Mouse (Mus musculus) cerebellum, adult (tissue): ENCODE results near the gene Ube2n.
A peak's percentile ranks its signal among the peaks of the same experiment; 100 is the strongest.
"Not testable (repeated sequence)": the region's sequence is repeated elsewhere in the genome, so short reads cannot be mapped to it uniquely, and the experiment has no call there.

Experiments
- ATAC-seq: cut with Nextera tagmentation; 2 replicates; pipeline ENCODE4 v1.9.2; 2017; ENCODE audit warnings: mild to moderate bottlenecking, moderate library complexity, mixed read lengths; ENCODE audit not compliant: insufficient number of reproducible peaks, low FRiP score, low TSS enrichment

Ube2n gene

DNA sequence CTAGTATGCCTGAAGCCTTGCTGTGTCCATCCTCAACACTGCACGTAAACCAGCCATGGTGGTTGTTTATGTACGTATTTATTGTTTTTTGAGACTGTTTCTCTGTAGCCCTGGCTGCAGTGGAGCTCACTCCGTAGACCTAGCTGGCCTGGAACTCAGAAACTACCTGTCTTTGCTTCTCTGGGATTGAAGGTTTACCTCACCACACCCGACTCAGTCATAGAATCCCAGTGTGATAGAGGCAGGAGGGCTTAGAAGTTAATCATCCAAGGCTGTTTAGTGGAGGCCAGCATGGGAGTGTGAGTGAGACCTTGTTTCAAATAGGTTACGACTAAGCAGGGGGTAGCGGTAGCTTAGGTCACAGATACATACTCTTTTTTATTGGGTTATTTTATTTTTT, 2.7 kb downstream of the Ube2n start:
- no peak for ATAC-seq

DNA sequence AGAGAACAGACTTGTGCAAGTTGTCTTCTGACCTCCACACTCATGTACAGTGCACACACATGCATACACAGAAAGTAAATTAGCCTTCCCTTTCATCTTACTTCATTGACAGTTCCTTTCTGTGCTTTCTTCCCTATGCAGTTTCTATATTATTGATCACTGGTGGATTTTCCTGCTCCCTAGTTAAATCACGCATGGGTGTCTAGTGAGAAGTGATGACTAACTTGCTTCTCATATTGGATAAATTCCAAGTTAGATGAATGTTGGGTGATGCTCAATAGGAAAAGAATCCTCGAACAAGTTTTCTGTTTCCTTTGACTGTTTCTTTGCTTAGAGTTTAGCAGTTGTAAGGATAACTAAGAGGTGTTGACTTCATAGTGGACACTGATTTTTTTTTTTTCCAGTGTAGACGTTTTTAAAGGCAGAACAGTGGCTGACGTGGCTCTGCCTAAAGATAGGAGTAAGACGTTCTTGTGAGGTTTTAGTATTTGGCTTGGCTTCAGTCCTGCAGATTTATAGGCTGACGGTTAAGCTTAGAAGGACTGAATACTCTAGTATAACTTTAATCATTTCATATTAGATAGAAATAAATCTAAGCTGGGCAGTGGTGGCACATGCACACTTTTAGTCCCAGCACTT, 10.2 kb downstream of the Ube2n start:
- no peak for ATAC-seq

- no peak for ATAC-seq
Observed at GRCm38 (mm10) chr10:95525871-95526270, 10.9 kb downstream of the Ube2n start.

DNA sequence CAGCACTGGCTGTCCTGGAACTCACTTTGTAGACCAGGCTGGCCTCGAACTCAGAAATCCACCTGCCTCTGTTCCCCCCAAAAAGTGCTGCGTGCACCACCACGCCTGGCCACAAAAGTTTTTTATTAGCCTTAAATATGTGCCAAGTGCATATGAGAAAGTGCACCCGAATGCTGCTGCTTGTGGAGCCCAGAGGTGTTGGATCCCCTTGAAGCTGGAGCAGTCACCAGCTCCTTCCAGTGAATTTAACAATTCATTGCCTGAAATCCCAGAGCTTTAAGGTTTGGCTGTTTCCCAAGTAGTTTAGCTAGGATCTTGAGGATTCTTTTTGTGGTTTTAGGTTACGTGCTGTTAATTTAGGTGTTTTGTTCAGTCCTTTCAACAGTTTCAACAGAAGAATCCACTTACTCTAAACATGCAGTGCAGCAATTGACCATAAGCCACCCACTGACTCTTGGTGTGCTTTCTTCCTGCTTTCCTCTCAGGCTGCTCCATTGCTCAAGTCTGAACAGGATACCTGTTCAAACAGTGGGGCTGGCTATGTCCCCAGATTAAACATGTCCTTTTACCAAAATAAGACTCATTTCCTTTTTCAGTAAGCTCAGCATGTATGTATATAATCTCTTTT, 11.7 kb downstream of the Ube2n start:
- ATAC-seq, result no peak

GRCm38 (mm10) chr10:95530551-95531121, 15.7 kb downstream of the Ube2n start:
- no peak for ATAC-seq

DNA sequence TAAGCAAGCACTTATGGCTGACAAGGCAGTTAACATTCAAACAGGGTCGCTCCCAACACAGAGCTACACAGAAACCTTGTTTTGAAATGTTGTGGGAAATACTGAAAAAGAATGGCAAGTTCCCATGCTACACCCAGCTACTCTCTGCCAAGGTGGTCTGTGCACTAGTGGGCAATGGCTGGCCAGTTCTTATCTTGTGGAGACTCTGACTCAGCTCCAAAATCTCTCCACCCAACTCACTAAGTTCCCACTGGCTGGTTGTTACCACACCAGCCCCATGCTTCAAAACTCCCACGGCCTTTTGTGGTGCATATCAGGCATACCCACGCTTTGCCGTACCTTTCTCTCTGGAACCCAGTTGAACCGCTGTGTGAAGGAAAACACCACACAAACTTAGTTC, 18.0 kb downstream of the Ube2n start:
- no peak for ATAC-seq

DNA sequence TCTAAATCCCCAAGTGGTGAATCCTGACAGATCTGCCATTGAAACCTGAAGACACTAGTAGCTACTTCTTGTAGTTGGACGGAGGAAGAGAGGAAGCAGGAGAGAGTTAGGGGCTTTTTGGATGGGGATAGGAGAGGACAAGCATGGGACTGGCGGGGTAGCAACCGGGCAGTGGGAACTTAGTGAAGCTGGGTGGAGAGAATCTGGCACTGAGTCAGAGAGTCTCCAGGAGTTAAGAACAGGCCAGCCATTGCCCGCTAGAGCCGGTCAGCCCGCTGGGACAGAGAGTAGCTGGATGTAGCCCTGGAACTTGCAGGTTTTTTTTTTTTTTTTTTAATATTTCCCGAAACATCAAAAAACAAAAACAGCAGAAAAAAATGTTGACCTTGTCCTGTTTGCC, 18.4 kb downstream of the Ube2n start:
- ATAC-seq, result no peak

GRCm38 (mm10) chr10:95535399-95536221, 20.7 kb downstream of the Ube2n start:
- no peak for ATAC-seq

GRCm38 (mm10) chr10:95536222-95536541, 21.2 kb downstream of the Ube2n start:
- ATAC-seq, result no peak

GRCm38 (mm10) chr10:95539260-95539659, 24.3 kb downstream of the Ube2n start:
- no peak for ATAC-seq

- ATAC-seq, result no peak
Observed at GRCm38 (mm10) chr10:95539841-95540240, 24.9 kb downstream of the Ube2n start.

- no peak for ATAC-seq
Observed at GRCm38 (mm10) chr10:95542916-95543315, 28.0 kb downstream of the Ube2n start.

GRCm38 (mm10) chr10:95543377-95543776, 28.4 kb downstream of the Ube2n start:
- ATAC-seq, result no peak

DNA sequence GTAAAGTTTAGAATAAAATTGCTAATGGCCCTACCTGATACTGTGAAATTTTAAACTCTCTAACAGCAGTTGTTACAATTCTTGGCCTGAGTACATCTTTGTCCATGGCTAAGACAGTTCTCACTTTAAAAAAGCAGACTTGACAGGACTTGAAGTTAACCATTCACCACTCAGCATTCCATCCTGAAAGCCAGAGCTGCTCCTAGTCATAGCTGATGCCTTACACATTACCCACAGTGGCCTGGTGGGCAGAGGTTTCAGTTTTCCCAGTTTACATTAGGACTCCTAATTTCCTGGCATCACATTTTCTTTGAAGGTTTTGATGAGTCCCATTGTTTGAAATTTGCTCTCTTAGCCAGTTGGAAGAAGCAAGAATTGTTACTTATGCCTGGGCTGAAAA, 29.1 kb downstream of the Ube2n start:
- ATAC-seq, result no peak

GRCm38 (mm10) chr10:95544651-95545050, 29.7 kb downstream of the Ube2n start:
- ATAC-seq, result no peak

DNA sequence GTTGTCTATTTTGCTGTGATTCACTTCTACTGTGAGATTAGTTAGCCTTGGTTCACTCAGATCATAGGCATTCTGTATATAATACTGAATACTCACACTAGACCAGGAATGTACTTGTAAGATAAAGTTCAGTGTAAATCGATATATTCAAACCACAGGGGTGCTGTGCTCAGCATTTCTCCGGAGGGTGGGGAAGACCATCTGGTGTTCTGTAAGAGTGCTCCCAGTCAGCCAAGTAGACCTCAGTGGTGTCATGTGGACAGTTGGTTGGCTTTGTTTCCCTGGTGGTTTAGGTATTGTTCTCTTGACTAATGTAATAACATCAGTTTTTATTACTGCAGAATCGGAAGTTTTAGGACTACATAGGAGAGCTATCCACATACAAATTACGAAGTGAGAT, 30.1 kb downstream of the Ube2n start:
- ATAC-seq, result peak; percentile 71

DNA sequence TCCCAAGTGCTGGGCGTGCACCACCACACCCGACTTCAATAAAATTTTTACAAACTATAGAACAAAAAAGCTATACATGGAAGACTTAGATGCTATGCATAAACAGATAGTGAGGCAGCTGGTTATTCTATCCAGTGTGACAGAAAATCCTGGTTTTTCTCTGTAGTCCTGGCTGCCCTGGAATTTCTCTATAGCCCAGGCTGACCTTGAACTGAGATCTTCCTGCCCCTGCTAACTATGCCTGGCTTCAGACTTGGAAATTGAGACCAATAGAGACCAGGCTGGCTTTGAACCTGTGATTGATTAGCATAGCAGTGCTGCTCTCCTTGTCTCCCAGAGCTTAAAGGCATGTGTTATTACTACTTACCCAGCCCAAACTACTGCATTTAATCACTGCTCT, 31.2 kb downstream of the Ube2n start:
- no peak for ATAC-seq

DNA sequence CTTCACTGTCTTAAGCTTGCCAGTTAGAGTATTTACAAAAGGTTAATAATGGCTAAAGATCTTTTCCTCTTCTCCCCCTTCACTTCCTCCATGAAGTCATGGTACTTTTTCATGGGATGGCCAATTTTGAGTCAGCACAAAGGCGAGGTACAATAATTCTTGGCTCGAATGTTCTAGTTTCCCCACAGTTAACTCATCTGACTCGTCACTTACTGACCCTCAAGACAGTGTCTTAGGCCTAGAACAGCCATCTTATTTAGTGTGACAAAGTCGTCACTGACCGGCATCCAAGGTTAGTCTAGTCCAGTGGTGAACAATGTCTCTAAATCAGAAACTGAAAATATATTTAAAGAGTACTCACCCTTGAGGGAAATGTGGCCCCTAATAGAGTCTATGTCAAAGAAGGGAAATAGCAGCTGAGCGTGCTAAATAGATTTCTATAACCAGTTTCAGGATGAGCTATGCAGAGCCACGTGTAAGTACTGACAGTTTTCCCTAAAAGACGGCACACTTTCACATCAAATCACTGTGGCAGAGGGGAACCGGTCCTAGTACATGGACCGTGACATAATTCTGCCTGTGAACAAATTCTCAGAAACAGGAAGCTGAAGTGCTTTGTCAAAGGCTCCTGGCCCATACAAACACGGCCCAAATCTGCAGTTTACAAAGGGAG, 33.3 kb downstream of the Ube2n start:
- no peak for ATAC-seq

- not testable (repeated sequence) for ATAC-seq
Observed at GRCm38 (mm10) chr10:95549080-95549479, 34.1 kb downstream of the Ube2n start.

- ATAC-seq, result no peak
Observed at GRCm38 (mm10) chr10:95550506-95550905, 35.6 kb downstream of the Ube2n start.

GRCm38 (mm10) chr10:95551752-95552151, 36.8 kb downstream of the Ube2n start:
- ATAC-seq, result no peak
